Mouse (Mus musculus): Measurements from ENCODE around the gene Nxnl1.

The Nxnl1 gene

DNA sequence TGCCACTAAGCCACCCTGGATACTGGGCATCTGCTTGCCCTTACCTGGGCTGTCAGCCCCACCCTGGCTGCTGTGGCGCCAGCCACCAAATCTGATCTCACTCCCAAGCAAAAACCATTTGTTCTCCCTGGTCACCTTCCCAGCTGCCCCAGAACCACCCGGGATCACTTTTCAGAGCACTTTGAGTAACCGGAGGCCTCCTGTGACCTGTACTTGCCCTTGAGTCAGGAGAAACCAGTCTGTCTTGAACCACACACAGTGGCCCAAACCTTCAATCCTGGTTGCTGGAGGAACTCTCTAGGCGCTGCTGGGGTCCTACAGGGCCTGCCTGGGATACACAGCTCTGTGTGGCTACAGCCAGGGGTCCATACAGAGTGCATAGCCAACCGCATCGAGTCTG, 13.6 kb downstream of the Nxnl1 start:
- no peak for DNase-seq

GRCm38 (mm10) chr8:71550754-71551153, 15.6 kb downstream of the Nxnl1 start:
- no peak for DNase-seq

DNA sequence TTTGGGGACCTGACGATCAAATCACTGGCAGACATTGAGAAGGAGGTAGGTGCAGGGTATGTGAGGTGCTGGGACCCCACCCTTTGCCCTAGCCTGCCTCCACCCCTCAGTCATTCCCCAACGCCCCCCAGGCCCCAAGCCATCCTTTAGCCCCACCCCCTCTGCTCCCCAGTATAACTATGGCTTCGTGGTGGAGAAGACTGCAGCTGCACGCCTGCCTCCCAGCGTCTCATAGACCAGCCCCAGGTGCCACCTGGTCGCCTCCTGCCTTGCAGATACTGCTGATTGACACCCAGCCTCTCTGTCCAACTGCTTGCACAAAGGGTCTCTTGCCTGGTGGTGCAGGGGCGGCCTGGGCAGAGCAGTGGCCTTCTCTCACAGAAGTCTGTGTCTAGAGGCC, 18.8 kb downstream of the Nxnl1 start:
- no peak for DNase-seq

DNA sequence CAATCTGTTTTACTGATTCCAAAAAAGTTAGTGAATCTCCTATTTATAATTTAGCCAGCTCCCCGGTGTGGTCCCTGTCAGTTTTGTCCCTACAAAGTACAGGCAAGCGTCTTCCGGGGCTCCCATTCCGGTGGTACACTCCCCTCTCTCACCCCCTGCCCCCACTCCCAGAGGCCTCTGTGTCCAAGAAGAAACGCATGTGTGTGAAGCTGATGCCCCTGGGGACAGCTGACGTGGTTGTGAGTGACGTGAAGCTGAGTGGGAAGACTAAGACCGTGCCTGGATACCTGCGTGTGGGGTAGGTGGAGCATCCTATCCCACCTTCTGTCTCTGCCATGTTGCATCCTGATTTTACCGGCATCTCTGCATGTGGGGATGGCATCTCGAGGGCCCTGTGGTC, 21.3 kb downstream of the Nxnl1 start:
- DNase-seq, result no peak

DNA sequence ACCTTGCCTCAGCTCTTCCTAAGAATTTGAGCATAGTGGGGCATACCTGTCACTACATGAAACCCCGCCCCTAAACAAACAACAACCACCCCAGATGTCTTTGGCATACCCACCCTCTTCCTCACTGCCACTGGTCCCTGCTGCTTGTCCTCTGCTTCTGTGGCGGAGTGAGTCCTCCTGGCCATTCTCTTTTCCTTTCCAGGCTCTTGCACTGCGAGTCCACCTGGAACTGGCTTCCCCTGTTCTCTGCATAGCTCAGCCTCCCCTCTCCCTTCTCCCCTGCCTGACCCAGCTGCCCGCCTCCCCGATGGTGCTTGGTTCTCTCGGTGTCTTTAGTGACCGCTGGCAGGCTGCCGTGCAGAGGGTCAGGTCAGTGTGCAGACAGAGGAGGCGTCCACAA, 22.6 kb downstream of the Nxnl1 start:
- DNase-seq, result no peak

DNA sequence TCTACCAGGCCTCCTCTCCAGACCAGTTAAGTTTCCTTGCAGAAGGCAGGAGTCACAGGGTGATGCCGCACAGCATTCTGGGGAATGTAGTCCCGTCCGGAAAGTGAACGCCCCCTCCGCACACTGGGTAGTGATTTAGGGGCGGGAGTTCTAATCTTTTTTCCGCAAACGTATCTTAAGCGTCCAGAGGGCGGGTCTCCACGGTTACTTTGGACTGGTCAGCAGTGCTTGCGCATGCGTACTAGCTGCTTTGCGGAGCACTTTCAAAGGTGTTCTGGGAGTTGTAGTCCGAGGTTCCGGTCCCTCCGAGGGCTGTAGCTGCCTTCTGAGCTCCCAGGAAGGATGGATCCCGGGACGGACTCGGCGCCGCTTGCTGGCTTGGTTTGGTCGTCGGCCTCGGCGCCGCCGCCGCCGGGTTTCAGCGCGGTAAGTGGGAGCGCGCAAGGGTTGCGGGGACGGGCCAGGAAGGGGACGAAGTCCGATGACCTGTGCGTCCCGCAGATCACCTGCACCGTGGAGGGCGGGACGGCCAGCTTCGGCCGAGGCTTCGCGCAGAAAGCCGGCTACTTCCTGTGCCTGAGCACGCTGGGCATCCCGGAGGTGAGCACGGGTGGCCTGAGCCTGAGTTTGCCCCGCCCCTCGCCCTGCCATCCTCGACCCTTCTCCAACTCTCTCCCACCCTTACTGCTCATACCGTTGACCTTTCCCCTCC, 23.6 kb downstream of the Nxnl1 start, which contains the start of gene Mvb12a:
Gene Mvb12a (plus strand): TSS at position 291 of the 712 bp plus-strand sequence.
- DNase-seq, result peak; percentile 94 to 97

DNA sequence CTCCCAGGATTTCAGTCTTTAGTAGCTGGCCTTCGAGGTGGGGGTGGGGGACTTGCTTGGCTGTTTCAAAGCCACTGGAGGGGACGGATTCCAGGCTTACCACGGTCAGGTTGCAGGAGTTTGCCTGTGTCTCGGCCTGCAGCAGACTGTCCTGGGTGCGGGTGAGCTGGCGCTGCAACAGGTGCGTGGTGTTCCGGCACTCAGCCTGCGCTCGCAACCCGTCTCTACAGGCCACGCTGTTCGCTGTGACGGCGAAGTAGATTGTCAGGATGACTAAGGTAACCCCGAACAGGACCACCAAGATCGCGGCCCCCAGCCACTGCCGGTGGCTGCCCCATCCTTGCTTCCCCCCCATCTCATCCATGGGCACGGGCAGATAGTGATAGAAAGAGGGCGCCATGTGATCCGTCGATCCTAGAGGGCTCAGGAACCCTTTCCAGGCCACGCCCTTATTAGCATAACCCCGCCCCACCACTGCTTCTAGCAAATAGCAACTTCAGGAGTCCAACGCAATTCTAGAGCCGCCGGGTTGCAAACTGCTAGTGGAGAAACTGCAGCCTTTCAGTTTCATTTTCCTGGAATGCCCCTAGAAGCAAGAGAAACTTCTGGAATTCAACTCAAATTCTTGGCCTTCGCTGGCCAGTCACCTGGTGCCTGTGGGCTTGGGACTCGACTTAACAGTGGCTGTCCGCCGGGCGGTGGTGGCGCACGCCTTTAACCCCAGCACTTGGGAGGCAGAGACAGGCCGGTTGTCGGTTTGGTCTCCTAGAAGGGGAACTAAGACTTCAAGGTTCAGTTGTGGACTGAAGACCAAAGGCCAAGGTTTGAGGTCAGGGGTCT, 29.2 kb downstream of the Nxnl1 start, which contains the start of gene Bst2:
Gene Bst2 (minus strand): TSS at position 429 of the 840 bp plus-strand sequence.
- peak; percentile 85 to 87 for DNase-seq

GRCm38 (mm10) chr8:71535663-71536062, 30.7 kb downstream of the Nxnl1 start:
- DNase-seq, result no peak

- no peak for DNase-seq
Observed at GRCm38 (mm10) chr8:71534263-71534810, 32.1 kb downstream of the Nxnl1 start.

DNA sequence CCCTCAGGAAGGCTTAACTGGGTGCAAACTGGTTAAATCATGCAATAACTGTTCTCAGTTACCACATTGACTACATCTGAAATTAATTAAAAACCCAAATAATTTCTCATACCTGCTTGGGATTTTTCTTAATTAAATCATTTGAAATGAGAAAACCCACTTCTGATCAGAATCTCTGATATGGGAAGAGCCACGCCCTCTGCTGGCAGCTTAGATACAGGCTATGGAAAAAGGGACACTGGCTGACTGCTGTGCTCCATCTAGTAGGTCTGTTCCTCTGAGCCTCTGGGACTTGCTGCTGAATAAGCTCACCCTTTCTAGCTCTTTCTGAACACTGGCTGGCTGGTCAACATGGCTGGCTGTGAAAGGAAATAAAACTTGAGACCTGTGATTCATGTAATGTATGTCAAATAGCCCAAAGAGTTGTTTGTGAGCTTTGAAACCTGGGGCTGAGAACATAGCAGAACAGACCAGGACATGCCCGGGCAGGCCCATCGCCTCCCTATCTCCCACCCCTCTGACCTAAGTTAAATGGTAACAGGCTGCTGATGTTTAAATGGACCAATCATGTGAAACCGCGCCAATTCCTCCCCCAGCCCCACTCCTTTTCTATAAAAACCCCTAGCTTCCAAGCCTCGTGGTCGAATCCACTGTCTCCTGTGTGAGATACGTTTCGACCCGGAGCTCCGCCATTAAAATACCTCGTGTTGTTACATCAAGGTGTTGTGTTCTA, 35.5 kb downstream of the Nxnl1 start:
- DNase-seq, result peak; percentile 18 to 27

GRCm38 (mm10) chr8:71528362-71529073, 37.9 kb downstream of the Nxnl1 start:
- no peak for DNase-seq

GRCm38 (mm10) chr8:71527162-71527870, 39.1 kb downstream of the Nxnl1 start:
- no peak for DNase-seq

DNA sequence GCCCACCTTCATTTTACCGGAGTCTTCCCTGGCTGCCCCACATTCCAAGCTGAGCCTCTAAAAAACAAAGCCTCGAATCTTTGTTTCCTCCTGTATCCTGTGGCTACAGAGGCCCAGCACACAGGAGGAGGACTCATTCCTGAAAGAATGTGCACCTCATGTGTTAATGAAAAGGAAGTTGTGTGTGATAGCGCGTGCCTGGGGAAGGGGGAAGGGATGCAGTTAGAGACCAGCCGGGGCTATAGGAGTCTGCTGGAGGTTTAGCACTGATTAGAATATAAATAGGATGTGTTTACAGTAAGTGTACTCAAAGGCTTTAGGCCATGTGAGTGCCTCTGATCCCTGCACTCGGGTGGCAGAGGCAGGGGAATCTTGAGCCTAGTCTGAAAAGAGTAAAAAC, 40.1 kb downstream of the Nxnl1 start:
- no peak for DNase-seq

DNA sequence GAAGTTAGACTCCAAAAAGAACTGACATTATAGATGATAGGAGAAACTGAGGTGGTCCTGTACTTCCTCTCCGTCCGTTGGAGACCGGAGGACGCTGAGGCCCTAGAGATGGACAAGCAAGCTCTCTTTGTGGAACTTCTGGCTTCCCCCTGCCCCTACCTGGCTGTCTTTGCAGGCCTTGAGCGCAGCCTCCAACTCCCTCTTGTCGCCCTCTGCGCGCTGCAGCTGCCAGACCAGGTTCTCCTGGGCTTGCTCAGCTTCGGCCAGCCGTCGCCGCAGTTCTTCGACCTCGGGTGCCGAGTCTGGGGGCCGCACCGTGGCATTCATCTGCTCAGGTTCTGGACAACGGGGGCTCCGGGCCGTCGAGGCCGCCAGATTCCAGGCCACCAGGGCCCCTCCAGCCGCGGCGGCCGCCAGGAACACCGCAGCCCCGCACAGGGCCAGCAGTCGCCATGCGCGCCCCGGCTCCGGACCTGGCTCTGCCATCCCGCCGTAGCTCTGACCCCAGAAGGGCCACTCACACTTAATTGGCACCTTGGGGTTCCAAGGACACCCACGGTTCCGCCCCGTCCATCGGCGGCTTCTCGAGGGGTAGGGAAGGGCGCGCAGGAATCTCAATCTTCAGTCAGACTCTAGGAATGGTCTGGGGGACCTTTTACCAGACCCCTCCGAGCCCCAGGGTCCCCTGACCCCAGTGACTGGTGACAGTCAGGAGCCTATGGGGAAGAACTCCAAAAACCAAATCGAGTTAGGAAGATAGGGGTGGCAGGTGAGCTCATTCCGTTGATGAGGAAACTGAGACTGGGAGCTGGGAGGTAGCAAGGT, 41.0 kb downstream of the Nxnl1 start, which contains the start of gene Ccdc194:
Gene Ccdc194 (minus strand): TSS at position 486 of the 825 bp plus-strand sequence.
- DNase-seq, result no peak

GRCm38 (mm10) chr8:71521634-71522033, 44.8 kb downstream of the Nxnl1 start:
- peak; percentile 94 to 95 for DNase-seq

- peak; percentile 57 to 64 for DNase-seq
Observed at GRCm38 (mm10) chr8:71519037-71519825, 47.2 kb downstream of the Nxnl1 start.

DNA sequence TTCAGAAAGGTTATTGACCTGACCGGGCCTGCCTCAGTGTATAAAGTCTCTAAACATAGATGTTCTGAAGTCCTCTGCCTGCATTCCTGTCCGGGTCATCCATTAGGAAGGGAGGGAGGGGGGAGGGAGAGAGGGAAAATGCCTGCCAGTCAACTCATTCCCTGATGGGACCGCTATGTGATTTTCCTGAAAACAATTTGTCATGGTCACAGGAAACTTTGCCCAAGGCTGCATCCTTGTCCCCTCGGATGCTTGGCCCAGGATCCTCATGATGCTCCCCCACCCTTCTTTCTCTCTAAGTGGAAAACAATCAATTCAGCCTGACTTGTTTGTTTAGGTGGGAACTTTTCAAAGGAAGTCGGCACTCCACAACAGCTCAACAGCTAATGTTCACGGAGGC, 49.6 kb downstream of the Nxnl1 start:
- DNase-seq, result no peak

DNA sequence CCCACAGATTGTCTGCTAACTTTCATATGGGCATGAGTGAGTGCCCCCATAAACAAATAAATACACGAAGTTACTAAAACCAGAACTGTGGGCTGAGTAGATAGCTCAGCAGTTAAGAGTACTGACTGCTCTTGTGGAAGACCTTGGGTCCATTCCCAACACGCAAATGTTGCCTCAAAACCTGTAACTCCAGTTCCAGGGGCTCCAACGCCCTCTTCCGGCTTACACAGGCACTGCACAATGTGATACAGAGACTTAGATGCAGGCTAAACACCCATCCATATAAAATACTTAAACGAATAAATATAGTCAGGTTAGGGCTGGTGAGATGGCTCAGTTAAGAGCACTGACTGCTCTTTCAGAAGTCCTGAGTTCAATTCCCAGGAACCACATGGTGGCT, 51.4 kb downstream of the Nxnl1 start:
- no peak for DNase-seq

DNA sequence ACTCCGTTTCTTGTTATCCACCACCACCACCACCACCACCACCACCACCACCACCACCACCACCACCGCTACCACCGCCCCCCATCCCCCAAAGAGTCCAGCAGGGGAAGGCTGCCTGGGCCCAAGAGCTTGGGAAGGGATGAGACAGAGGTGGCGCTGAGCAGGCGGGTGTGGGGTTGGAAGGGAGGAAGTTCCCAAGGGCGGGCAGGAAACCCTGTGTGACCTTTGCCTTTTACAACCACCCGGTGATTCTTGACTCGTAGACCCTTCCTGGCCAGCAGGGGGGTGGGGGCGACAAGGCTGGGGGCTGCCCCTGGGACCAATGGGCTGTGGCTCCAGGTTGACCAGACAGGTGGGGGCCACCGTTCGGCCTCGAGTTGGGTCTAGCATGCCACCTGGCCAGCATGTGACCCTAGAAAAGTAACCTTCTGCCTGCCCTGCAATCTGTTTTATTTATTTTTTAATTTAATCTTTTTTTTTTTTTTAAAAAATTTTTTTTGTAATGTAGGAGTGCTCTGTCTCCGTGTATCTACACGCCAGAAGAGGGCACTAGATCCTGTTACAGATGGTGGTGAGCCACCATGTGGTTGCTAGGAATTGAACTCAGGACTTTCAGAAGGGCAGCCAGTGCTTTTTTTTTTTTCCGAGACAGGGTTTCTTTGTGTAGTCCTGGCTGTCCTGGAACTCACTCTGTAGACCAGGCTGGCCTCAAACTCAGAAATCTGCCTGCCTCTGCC, 53.2 kb downstream of the Nxnl1 start:
- DNase-seq, result no peak
